Mouse (Mus musculus) lung, postnatal 0 days (tissue): ENCODE data around the gene Hpn.

Experiments used
- CTCF ChIP-seq: IDR thresholded peaks from 2 replicates; pipeline ENCODE4 v1.5.1; 2016; ENCODE audit warnings: antibody characterized with exemption, mild to moderate bottlenecking
- EP300 ChIP-seq: IDR thresholded peaks from 2 replicates; pipeline ENCODE4 v1.6.1; 2016; ENCODE audit warnings: antibody characterized with exemption, mild to moderate bottlenecking, control low read depth

- TF ChIP-seq CTCF (no peak), EP300 (no peak)
These were observed 13.1 kb upstream of the Hpn start for GRCm38 (mm10) chr7:31128157-31128705.
